Mouse (Mus musculus) cerebellum, adult 9-10 months (tissue): Measurements from ENCODE around the gene Canx.
A peak's percentile ranks its signal among the peaks of the same experiment; 100 is the strongest.

ENCODE experiments used
- DNase-seq: peaks from one replicate; pipeline ENCODE4 v3.0.0; 2022

Gene Canx

GRCm38 (mm10) chr11:50275077-50275476 lies 50.4 kb downstream of the Canx start:
- no peak for DNase-seq

GRCm38 (mm10) chr11:50272819-50273218 lies 52.7 kb downstream of the Canx start:
- no peak for DNase-seq

GRCm38 (mm10) chr11:50269885-50270284 lies 55.6 kb downstream of the Canx start:
- DNase-seq = no peak

GRCm38 (mm10) chr11:50269163-50269562 lies 56.3 kb downstream of the Canx start:
- DNase-seq = no peak

GRCm38 (mm10) chr11:50266997-50267396 lies 58.5 kb downstream of the Canx start:
- DNase-seq = no peak

GRCm38 (mm10) chr11:50265931-50266330 lies 59.5 kb downstream of the Canx start:
- DNase-seq = no peak

- no peak for DNase-seq
Measured at GRCm38 (mm10) chr11:50263198-50263597, 62.3 kb downstream of the Canx start.

GRCm38 (mm10) chr11:50262020-50262419 lies 63.5 kb downstream of the Canx start:
- DNase-seq = no peak

GRCm38 (mm10) chr11:50258310-50258709 lies 67.2 kb downstream of the Canx start:
- DNase-seq = no peak

GRCm38 (mm10) chr11:50256615-50257014 lies 68.9 kb downstream of the Canx start:
- DNase-seq = no peak

- peak; percentile 62 for DNase-seq
Measured at GRCm38 (mm10) chr11:50254010-50254580, 71.4 kb downstream of the Canx start.

- DNase-seq = no peak
Measured at GRCm38 (mm10) chr11:50253393-50253792, 72.1 kb downstream of the Canx start.

GRCm38 (mm10) chr11:50252684-50253265 lies 72.7 kb downstream of the Canx start:
- DNase-seq = no peak

GRCm38 (mm10) chr11:50252166-50252565 lies 73.3 kb downstream of the Canx start:
- no peak for DNase-seq

GRCm38 (mm10) chr11:50248473-50249171 lies 76.9 kb downstream of the Canx start:
- DNase-seq = no peak

GRCm38 (mm10) chr11:50245269-50245668 lies 80.2 kb downstream of the Canx start:
- DNase-seq = no peak
